Mouse (Mus musculus) kidney, postnatal 36 days (tissue): ENCODE results near the gene Tubd1.
"Not testable (repeated sequence)": the region's sequence is repeated elsewhere in the genome, so short reads cannot be mapped to it uniquely, and the experiment has no call there.

Experiments used
- DNase-seq, 2 experiments: peaks; one replicate each; pipeline ENCODE4 v3.0.0; 2021 to 2022; ENCODE audit warnings: mixed read lengths in 2 of 2

The Tubd1 gene

DNA sequence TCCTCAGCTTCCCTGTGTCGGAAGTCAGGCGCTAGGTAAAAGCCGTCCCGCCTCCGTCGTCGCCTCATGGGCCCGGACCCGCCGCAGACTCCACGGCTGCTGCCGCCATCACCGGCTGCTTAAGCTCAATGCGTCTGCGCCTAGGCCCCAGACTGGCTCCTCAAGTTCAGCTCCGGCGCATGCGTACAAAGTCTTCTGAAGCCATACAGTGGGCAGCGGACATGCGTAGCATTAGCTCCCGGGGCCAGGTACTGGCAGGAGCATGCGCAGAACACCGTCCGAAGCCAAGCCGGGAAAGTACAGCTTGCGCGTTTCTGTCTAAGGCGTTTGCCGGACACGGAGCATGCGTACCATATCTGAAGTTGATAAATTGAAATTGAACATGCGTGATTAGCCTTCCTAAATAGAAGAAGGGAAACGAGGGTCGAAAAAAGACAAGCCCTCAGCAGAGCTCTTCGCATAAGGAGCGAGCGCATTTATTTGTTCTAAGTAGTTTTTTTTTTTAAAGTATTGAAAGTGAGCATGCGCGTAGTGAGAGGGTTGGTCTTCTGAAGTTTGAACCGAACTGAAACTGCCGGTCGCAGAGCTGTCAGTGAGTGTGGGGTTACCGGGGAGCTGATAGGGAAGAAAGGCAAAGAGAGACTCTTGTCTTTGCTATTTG is at the start of gene Tubd1, which contains the start of gene Rps6kb1:
Tubd1 (plus strand) TSS at position 353 of the 661 bp plus-strand sequence.
Rps6kb1 (minus strand) TSS at position 167 of the 661 bp plus-strand sequence.
- DNase-seq, result peak; percentile 99 to 100

- DNase-seq, result no peak
These were observed 47.4 kb upstream of the Tubd1 start for GRCm38 (mm10) chr11:86497356-86497755.

DNA sequence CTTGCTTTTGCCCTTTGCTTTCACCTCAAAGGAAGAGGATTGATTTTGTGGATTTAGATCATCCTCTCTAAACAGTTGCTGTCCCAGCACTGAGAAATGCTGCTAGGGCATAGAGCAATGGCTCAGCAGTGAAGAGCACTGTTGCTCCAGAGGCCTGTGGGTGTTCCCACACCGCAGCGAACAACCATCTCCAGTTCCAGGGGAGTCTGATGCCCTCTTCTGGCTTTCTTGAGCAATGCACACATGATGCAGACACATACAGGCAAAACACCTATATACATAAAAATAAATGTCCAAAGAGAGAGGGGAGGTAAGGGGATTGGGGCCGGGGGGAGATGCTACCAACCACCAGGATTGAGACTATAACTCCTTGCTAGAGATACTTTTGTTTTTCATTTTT is 46.9 kb upstream of the Tubd1 start:
- no peak for DNase-seq

DNA sequence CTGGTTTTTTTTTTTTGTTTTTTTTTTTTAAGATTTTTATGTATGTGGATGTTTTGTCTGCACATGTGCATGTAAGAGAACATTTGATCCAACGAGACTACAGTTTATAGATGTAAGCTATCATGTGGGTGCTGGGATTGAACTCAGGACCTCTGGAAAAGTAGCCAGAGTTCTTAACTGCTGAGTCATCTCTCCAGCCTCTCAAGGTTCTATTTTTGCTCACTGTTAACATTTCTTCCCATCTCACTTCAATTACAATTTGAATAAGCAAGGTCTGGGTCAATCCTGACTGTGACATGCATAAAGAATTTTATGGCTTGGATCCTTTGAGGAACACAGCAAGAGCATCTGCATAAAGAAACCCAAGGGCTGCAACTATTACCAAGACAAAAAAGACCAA is 44.0 kb upstream of the Tubd1 start:
- DNase-seq, result no peak

- DNase-seq, result no peak
These were observed 41.7 kb upstream of the Tubd1 start for GRCm38 (mm10) chr11:86503121-86503520.

DNA sequence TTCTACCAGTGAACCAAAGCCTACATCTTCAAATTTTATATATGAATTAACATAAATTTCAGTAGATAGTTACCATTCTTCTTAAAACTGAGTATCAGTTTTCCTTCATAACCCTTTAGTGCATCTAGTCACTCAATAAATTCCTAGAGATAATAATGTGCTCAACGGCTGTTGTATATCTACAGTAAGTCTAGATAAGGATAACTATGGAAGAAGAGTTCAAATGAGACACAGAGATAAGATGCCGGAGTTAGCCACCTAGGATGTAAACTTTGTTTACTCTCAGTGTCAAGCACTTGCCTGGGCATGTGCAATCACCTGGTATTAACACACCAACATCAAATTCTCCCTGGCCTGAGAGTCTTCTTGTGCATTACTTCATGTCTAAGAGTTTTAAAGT is 37.5 kb upstream of the Tubd1 start:
- DNase-seq, result no peak

DNA sequence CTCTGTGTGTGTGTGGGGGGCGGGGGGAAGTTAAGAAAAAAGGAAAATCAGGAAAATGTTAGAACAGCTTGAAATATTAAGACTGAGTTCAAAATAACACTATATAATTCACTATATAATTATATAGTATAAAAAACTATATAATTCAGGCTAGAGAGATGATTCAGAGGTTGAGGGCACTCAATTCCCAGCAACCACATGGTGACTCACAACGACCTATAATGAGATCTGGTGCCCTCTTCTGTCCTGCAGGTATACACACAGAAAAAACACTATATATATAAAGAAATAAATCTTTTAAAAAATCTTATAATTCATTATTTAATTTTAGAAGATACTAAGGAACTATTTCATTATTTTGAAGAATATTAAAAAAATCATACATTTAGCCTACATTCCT is 36.8 kb upstream of the Tubd1 start:
- DNase-seq, result no peak

- DNase-seq, result no peak
These were observed 28.2 kb upstream of the Tubd1 start for GRCm38 (mm10) chr11:86516620-86517019.

- DNase-seq, result no peak
These were observed 27.6 kb upstream of the Tubd1 start for GRCm38 (mm10) chr11:86517229-86517628.

- DNase-seq, result no peak
These were observed 25.0 kb upstream of the Tubd1 start for GRCm38 (mm10) chr11:86519751-86520150.

GRCm38 (mm10) chr11:86527528-86527927 is 17.3 kb upstream of the Tubd1 start:
- peak; percentile 39 to 40 for DNase-seq

GRCm38 (mm10) chr11:86532834-86533233 is 12.0 kb upstream of the Tubd1 start:
- peak in 1 of 2 experiments; percentile 48 for DNase-seq

DNA sequence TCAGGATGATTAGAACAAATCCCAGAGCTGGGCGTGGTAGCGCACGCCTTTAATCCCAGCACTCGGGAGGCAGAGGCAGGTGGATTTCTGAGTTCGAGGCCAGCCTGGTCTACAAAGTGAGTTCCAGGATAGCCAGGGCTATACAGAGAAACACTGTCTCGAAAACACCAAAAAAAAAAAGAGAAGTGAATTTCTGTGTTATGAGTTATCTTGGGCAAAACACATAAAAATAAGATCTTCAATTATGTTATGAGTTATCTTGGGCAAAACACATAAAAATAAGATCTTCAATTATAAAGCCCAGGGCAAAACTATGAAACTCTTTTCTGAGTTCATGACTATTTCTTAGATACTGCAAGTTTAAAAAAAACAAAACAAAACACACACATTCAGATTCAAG is 11.5 kb upstream of the Tubd1 start:
- DNase-seq, result not testable (repeated sequence)

- DNase-seq, result no peak
These were observed 10.4 kb upstream of the Tubd1 start for GRCm38 (mm10) chr11:86534201-86534910.

GRCm38 (mm10) chr11:86538786-86539185 is 6.0 kb upstream of the Tubd1 start:
- DNase-seq, result no peak

DNA sequence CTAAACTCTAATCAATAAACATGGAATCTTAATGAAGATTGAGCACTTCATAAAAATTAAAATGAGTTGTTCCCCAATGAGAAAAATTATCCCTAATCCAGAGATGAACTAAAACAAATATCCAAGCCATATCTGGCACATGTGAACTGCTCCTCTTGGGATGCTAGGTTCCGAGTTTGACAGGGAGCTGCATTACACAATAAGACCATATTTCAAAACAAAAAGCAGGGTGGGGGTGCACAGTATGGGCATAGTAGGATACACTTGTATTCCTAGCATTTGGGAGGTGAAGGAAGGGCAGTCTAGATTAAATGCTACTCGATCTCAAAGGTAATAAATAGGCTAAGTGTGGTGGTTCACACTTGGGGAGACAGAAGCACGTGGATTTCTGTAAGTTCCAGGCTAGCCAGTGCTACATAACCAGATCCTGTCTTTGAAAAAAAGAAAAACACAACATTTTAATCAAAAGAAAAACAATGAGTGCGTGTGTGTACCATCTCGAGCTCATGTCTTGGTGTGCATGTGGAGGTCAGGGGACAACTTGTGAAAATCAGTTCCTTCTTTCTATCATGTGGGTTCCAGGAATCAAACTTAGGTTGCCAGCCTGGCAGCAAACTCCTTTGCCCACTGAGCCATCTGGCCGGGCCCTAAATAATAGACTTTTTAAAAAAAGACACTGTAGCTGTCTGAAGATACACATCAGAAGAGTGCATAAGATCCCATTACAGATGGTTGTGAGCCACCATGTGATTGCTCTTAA is 4.9 kb upstream of the Tubd1 start:
- DNase-seq, result no peak

- no peak for DNase-seq
These were observed 4.3 kb upstream of the Tubd1 start for GRCm38 (mm10) chr11:86540476-86540845.

GRCm38 (mm10) chr11:86542851-86543250 is 1.9 kb upstream of the Tubd1 start:
- DNase-seq, result no peak

GRCm38 (mm10) chr11:86543960-86544638 is 692 bp upstream of the Tubd1 start:
- DNase-seq, result peak; percentile 42 to 63

DNA sequence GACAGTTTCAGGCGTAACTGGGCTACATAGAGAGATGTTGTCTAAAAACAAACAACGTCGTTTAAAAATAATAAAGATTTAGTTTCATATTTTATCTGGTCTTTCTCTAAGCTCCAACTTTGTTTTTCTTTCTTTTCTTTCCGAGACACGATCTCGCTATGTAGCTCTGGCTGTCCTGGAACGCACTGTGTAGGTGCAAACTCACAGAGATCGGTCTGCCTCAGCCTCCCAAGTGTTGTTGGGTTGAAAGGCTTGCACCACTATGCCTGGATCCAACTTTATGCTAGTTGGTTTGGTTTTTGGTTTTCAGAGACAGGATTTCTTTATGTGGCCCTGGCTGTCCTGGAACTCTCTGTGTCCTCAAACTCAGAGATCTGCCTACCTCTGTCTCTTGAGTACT is 765 bp downstream of the Tubd1 start:
- DNase-seq, result no peak

DNA sequence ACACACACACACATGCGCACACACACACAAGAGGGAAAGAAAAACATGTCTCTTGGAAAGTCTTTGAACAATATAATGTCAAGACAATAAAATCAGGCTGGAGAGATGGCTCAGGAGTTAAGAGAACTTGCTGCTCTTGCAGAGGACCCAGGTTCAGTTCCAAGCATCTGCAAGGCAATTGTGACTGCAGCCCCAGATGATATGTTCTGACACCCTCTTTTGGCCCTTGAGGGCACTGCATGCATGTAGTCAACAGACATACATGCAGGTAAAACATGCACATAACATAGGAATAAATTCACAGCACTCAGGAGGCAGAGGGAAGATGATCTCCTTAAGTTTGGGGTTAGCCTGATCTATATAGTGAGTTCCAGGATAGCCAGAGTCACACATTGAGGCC is 2.6 kb downstream of the Tubd1 start:
- peak in 1 of 2 experiments; percentile 46 for DNase-seq

- no peak for DNase-seq
These were observed 8.7 kb downstream of the Tubd1 start for GRCm38 (mm10) chr11:86553525-86553924.

- no peak for DNase-seq
These were observed 13.5 kb downstream of the Tubd1 start for GRCm38 (mm10) chr11:86558258-86558657.
